Mouse (Mus musculus) thymus, adult 18-20 months (tissue): ENCODE results near the gene Tnfsf11.

Source experiments
- DNase-seq, 2 experiments: peaks; one replicate each; pipeline ENCODE4 v3.0.0; 2022; ENCODE audit warnings: mixed read lengths in 2 of 2

The Tnfsf11 gene

DNA sequence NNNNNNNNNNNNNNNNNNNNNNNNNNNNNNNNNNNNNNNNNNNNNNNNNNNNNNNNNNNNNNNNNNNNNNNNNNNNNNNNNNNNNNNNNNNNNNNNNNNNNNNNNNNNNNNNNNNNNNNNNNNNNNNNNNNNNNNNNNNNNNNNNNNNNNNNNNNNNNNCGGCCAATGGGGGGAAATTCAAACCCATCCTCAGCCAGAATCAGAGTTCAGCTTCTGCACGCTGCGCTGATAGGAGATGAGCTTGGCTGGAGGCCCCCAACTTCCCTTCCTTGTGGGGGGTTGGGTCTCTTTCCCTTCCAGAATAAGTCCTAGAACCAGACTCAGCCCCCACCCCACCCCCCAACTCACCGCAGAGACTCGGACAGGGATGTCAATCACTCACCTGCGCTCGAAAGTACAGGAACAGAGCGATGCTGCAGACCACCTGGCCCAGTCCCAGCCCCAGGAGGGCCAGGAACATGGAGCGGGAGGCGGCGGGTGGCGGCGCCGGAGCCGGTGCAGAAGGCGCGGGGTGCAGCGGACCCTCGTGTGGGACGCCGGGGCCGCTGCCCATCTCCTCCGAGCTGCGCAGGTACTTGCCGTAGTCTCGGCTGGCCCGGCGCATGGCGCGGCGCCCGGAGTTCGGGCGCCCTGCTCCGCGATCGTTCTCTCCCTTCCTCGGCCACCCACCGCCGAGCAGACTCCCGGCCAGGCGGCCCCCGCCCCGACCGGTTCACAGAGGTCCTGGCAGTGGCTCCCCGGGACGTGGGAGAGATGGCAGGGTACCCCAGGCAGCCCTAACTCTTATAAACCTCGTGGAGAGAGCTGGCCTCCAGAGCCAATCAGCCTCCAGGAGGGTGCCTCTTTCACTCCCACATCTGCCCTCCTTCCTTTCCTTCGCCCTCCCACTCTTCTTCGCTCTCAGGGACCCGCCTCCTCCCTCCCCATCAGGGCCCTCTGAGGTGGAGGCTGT, at the start of gene Tnfsf11:
Gene Tnfsf11, minus strand, starts transcription at position 758 of the 952 bp plus-strand sequence.
- peak; percentile 16 to 36 for DNase-seq

DNA sequence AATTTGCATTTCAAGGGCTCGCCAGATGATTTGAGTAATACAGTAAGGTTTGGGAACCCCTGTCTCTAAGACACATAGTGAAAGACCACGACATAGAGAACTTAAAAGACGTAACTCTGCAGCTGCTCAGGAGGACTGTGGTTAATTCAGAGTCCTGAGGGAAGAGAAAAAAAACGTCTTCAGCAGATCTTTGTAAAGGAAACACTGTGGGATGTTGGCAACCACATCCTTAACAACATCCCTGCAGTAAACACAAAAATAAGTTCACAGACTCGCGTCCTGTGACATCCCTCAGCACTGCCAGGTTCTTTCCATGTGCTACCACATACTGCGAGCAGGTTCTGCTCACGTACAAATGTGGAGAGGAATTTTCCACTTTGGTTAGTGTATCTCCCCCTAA, 48.9 kb upstream of the Tnfsf11 start:
- DNase-seq = peak in 1 of 2 experiments; percentile 45

DNA sequence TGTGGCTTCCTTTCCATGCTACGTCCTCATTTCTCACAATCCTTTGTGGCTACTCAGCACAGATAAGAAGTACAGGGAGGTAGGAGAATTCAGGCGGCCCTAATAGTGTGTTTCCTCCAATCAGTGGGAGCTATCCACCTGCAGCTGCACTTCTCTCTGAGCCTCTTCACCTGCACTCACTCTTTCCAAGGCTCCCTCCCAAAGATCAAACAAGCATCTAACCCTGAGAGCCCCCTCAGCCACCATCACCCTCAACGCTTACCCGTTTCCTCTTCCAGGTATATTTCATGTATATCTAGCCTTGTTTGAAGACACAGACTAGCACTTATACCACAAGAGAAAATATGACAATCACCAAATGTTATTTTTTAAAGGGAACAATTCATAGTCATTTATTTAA, 47.5 kb upstream of the Tnfsf11 start:
- DNase-seq = peak; percentile 25 to 39

DNA sequence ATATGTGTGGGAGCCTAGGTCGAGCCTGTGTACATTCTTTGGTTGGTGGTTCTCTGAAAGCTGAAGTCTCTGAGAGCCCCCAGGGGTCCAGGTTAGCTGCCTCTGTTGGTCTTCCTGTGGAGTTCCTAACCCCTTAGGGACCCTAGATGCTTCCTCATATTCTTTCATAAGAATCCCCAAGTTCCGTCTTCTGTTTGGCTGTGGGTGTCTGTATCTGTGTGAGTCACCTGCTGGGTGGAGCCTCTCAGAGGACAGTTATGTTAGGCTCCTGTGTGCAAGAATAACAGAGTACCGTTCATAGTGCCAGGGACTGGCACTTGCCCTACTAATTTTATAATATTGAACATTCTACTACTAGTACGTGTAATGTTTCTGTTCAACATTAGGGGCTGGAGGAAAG, 45.0 kb upstream of the Tnfsf11 start:
- no peak for DNase-seq

DNA sequence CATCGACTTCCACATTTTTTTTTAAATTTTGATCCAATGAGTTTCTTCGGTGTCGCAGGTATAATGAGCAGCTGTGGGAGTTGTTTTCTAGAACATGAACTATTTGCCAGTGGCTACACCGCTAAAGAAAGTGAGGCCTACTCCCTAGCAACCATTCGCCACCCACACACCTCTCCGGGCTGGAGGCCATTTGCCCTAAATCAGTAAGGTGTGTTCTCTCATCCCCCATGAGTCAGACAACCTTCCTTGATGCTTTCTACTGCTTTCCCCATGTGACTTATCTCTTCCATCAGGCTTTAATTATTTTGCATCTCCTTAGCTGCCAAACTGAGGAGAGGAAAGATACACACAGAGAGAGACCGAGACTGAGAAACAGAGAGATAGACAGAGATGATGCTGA, 43.7 kb upstream of the Tnfsf11 start:
- DNase-seq = no peak

DNA sequence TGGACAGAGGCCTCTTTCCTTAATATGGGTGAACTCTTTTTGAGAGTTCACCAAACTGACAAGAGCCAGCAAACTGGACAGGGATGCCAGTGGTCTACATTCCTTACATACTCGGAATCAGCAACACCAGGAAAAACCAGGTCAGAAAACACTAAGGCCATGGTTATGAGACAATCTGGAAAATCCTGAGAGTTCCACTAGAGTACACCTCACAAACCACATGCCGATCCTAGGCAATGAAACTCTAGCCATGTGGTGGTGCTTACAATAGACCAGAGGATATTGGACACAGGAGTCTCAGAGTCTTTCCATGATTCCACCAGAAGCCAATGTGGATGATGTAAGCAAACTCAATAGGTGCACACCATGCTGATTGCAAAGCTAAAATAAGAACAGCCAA, 39.9 kb upstream of the Tnfsf11 start:
- DNase-seq = no peak

DNA sequence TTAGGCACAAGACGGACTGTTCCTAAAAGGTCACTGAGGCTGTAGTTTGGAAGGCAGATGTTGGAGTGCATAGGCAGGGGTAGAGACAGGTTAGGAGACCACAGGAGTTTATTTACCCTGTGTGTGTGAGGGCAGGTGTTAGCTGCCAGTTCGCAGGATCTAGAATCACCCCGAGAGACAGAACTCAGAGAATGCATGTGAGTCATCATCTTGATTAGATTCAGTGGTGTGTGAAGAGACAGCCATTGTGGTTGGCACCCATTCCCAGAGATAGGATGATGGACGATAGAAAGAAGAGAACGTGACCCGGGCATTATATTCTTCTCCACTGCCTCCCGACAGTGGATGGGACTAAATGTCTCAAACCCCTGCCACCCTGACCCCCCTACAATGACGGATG, 35.2 kb upstream of the Tnfsf11 start:
- DNase-seq = no peak

DNA sequence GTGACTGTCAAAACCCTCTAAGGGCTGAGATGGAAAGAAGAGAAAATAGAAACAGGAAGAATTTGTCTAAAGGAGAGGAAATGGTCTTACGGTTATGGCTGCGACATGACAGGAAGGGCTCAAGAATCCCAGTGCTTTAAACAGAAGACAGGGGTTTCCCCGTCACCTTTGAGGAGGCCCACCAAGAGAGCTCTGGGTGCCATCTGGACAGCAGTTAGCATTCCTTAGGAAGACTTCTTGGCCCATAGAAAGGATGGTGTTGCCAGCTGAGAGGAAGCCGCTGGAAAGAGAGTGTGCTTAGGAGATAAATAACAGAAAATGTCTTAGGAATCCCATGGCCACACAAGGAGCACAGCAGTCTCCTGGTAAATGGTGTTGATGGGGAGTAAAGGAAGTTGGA, 34.3 kb upstream of the Tnfsf11 start:
- no peak for DNase-seq

DNA sequence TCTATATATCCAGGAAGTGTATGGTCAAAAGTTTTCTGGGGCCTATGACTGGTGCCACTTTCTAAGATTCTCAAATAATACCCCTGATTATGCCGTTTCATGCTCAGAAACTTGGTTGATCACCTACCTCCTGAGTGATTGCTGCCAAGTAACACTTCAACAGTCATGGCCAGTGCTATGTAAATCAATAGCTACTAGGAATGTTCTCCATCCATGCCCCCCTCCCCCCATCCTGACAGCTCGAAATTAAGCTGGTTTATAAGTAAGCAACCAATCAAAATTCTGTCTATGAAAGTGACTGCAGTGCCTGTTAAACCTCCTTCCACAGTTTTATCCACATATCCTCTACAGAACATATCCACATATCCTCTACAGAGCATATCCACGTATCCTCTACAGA, 25.5 kb upstream of the Tnfsf11 start:
- DNase-seq = no peak

DNA sequence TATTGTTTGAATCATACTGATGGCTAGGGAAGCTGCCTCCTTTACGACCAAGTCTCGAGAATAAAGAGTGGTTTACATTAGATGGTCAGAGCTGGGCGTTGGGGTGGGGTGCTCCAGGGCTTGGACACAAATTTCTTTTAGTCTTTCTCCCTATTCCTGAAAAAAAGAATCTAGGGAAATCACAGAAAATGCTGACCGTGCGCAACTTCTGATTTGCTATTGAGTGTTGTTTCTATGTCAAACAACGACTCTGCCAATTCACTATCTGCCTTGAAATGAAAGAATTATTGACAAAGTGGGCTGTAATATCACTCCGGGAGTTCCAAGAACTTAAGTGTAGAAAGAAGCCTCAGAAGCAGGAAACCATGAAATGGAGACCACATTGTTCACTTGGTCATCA, 23.5 kb upstream of the Tnfsf11 start:
- DNase-seq = no peak

DNA sequence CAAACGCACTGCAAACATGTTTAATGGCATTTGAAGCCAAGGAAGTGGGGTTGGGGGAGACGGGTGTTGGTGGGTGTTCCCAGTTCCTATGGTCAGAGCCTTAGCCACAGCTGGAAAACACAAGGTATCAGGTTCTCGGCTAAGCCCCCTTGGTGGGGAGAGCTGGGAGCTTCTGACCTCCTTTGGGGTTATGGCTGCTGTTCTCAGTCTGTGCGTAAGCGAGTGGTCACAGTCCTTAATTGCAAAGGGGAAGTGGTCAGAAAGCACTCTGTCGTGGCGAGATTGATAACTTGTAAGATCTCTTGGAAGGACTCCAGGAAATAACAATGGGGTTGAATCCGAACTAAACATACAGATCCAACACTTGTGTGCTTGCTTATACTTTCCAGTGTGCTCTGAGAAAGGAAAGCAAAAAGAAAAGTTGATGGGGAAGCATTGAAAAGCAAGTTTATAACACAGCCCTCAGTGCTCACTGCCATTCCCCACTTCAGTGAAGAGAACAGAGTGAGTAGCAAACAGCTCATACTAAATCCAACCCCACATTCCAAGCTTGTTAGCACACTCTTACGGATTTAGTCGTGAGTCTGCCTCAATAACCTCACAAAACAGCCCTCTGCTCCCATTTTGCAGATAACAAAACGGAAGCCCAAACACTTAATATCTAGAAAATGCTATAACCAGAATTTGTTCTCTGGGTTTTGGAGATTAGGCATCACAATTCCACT, 22.9 kb upstream of the Tnfsf11 start:
- DNase-seq = no peak

DNA sequence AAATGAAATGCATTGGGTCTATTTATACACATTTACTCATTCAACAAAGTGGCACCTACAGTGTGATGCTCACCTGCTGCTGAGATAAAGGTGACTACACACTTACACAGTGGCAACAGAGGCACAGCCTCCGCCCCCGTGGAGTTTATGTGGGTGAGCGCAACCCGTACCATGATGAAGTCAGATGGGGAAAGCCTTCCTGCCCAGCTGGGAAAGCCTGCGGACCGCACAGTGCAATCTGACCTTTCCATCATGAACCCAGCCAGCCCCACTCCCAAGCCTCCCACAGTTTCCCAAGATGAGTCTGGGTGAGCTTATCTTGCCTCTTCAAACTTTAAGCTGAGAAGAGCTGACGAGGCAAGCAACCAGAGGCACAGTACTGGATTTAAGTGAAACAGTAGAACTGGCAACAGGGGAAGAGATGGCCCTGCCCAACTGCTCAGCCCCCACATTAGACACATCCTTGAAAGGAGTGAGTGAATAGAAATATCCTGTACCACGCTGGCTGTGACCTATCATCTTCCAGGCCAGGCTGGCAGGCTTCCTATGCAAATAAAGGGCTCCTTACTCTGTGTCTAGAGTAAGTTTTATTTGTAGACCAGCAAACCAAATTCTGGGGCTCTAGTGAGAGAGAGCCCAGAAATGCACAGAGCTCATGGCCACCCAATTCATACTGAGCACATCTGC, 22.1 kb upstream of the Tnfsf11 start:
- no peak for DNase-seq

DNA sequence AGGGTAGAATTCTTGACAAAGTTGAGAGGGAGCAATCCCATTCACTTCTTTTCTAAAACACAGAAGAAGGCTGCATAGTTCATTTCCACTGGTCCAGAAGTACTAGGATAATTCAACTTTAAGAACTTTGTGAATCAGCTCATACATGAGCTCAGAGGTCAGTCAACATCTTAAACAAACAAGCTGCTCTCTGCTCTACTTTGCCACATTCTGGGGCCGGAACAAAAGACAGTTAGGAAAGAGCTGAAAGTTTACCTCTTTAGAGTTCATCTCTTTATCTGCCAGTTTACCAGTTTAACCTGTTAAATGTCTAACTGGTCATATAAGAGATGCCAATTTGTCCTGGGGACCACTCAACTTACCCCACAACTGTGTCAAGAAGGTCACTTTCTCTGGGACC, 15.5 kb upstream of the Tnfsf11 start:
- DNase-seq = no peak

DNA sequence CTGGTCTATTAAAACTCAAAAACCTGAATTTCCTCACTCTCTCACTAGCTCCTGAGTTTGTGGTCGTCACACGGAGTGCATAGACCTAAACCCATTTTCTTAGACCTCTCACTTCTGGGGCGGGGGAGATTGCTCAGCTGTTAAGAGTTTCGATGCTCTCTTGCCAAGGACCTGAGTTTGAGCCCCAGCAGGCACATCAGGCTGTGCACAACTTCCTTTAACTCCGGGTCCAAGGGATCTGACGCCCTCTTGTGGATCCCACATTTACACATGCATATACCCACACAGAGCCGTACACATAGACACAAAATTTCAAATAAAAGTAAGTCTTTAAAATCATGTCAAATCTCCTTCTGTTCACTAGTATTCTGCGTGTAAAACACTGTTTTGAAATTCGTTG, 15.1 kb upstream of the Tnfsf11 start:
- DNase-seq = no peak

DNA sequence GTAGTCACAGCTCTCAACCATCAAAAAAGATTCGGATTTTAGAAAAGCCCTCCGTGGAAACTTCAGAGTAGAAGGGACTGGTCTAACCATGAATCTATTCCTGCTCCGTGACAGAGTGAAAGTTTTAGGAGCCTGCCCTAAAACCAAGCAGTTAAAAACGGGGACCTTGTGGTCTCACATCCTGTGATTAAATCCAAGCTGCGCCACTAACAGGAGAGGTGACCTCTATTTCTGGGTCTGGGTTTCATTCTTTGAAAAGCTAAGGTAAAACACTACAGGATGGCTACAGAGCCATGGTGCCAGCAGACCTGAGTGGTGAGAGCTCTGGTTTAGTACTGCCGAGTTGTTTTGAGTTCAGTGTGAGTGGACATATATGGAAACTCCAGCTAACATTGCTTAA, 12.4 kb upstream of the Tnfsf11 start:
- DNase-seq = no peak

DNA sequence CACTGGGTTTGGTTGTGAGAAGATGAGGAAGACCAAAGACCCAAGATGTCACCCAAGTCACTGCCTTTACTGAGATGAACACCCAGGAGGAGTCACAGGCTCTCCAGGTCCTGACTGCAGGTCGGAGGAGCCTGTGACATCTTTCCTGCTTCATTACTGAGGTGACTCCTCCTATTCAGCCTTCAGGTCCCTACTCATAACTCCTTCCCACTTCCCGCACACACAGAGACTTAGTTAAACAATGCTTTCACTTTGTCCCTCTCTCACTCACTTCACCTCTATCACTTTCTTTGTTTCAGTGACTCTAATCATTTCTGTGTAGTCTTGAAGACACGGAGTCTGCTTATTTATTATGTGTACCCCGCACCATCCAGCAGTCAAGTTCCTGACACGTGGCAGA, 11.7 kb upstream of the Tnfsf11 start:
- DNase-seq = no peak

DNA sequence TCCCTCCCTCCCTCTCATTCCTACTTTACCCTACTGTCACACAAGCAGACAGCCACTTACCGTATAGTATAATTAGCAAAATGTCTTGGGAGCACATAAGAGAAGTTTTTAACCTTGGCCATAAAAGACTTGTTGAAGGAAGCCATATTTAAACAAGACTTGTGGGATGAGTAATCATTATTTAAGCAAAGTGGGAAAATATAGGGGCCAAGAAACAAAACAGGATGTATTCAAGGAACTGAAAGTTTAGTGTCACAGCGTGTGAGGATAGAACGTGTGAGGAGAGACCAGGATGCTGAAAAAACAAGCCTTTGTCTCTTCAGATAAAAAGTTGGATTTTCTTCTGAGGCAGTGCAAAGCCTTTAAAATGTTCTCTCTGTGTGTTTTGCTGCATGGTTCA, 11.2 kb upstream of the Tnfsf11 start:
- DNase-seq = no peak

DNA sequence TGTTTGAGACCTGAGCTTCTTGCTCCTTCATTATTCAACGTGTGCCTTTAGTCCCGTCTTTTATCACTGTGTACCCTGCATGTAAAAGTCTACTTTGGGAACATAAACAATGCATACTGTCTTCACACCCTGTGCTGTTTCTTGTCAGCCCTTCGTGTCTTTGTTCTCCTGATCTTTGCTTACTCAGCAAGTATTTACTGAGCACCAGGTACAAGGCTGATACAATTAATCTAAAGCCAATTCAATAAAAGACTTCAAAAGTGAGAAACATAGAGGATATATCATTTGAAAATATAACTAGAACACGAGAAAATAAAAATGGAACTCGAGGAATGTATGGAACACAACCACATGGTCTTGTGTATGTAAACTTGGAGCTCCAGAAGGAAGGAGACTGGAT, 9.8 kb upstream of the Tnfsf11 start:
- DNase-seq = no peak

DNA sequence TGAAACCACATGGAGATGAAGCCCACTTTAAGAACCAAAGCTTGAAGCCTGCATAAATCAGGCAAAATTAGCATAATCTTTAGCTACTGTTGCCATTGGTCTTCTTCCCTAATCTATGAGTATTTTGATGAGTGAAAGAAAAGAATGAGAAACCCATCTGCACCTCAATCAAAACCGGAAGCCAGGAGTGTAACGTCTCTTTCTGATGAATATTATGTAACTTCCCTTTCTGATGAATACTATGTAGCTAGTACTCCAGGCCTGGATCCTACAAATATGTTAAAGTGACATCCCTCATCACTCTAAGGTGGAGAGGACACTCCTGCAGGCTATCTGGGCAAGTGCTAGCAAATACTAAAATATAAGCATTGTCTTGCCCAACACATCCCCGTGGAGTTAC, 6.9 kb downstream of the Tnfsf11 start:
- no peak for DNase-seq

DNA sequence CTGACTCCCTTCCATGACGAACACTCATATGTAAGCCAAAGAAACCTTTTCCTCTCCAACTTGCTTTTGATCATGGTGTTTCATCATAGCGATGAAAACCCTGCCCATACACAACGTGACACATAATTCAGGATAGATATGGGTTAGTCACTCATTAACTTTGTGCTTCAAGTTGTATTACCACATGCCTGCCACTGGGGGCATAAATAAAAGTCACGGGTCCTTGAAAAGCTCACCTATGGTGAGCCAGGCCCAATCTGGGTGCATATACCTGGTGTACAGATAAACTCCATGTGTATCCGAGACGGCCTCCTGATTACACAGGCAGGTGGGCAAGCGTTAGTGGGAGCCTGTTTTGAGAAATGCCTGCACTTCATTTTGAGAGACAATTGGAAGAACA, 15.2 kb downstream of the Tnfsf11 start:
- DNase-seq = no peak

DNA sequence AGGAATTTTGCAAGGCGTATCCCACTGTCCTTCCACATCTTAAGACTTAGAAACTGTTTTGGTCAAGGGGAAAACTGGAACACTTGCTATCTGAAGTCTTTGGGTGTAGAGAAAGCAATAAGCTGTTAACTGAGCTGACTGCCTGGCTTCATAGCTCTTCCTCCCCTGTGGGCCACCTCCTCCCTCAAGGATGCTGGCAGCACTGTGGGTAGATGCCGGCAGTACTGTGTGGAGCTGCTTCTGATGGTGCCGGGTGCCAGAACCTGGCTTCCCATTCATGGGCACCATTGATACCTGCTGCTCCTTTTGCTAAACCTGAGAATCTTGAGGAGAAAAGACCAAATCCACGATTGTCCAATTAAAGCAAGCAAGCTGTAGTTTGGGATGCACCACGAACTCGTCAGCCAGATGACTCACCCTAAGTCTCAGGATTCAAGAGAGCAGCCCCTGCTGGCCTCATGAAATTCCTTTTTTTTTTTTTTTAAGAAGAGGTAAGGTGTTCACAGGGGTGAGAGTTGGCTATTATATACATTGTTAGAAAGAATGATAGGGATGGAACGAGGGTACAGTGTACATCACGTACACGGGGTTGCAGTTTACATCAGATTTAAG, 17.8 kb downstream of the Tnfsf11 start:
- no peak for DNase-seq

DNA sequence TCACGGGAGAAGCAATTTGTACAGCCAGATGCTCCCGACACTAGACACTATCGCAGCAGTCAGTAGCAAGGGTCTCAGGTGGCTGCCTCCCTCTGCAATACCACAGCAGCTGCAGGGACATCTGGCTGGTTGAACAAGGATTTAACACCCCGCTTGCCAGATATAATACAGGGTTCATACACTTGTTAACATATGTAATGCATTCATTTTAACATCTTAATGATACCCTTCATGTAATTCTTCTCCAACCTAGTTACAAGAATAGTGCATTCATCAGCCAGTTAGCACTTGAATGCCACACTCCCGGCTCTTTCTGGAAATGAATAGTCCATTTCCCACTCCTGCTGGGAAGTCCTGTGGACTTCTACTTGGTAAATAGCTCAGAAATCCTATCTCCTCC, 18.9 kb downstream of the Tnfsf11 start:
- DNase-seq = no peak
